Mouse (Mus musculus) lung, embryonic 15.5 days (tissue): ENCODE measurements around the gene Spcs3. TPM values are rescaled to one million over a fixed set of nuclear protein-coding genes. Genes with fewer than 3 reads are reported as not detected.
"Not testable (repeated sequence)": the region's sequence is repeated elsewhere in the genome, so short reads cannot be mapped to it uniquely, and the experiment has no call there.

Experiments
- ATAC-seq: fragments of 200-750 bp; cut with Nextera tagmentation; 2 replicates; pipeline ENCODE4 v1.8.0; 2017; ENCODE audit warnings: moderate number of reproducible peaks, borderline replicate concordance; ENCODE audit not compliant: low FRiP score, low TSS enrichment; ENCODE audit errors: extremely low read depth
- H3K27ac ChIP-seq: fragments of 300-500 bp; sonication (generic); 2 replicates; pipeline ENCODE4 v1.5.1; 2015; ENCODE audit warnings: moderate library complexity, mild to moderate bottlenecking, inconsistent platforms
- H3K27me3 ChIP-seq: fragments of 300-500 bp; sonication (generic); 2 replicates; pipeline ENCODE4 v1.6.1; 2015; ENCODE audit warnings: inconsistent platforms
- H3K36me3 ChIP-seq: fragments of 300-500 bp; sonication (generic); 2 replicates; pipeline ENCODE4 v1.6.1; 2015; ENCODE audit warnings: inconsistent platforms
- H3K4me1 ChIP-seq: fragments of 300-500 bp; sonication (generic); 2 replicates; pipeline ENCODE4 v1.6.1; 2015; ENCODE audit warnings: inconsistent platforms
- H3K4me2 ChIP-seq: fragments of 300-500 bp; sonication (generic); 2 replicates; pipeline ENCODE4 v1.6.1; 2015; ENCODE audit warnings: inconsistent platforms, mild to moderate bottlenecking, moderate library complexity
- H3K4me3 ChIP-seq: fragments of 300-500 bp; sonication (generic); 2 replicates; pipeline ENCODE4 v1.5.1; 2015; ENCODE audit warnings: mild to moderate bottlenecking, inconsistent platforms
- H3K9ac ChIP-seq: fragments of 300-500 bp; sonication (generic); 2 replicates; pipeline ENCODE4 v1.6.1; 2015; ENCODE audit warnings: inconsistent platforms
- H3K9me3 ChIP-seq: fragments of 300-500 bp; sonication (generic); 2 replicates; pipeline ENCODE4 v1.6.1; 2016; ENCODE audit warnings: inconsistent platforms
- WGBS: fragments of 180-500 bp; shearing (Covaris S2); methylation state at CpG from one replicate; pipeline ENCODE4 v1.1.7; 2015; 5-methylcytosine and 5-hydroxymethylcytosine counted together
- polyA plus RNA-seq: library from polyadenylated mRNA; unstranded; fragments of >200 nt; fragmentation: Nextera tagmentation; extraction: Ambion mirVana; gene quantifications from 2 replicates; pipeline ENCODE4 v1.2.1, GENCODE M21; 2015

The Spcs3 gene
- polyA plus RNA-seq, 1 experiment from 2014 or later: 93.0 TPM

DNA sequence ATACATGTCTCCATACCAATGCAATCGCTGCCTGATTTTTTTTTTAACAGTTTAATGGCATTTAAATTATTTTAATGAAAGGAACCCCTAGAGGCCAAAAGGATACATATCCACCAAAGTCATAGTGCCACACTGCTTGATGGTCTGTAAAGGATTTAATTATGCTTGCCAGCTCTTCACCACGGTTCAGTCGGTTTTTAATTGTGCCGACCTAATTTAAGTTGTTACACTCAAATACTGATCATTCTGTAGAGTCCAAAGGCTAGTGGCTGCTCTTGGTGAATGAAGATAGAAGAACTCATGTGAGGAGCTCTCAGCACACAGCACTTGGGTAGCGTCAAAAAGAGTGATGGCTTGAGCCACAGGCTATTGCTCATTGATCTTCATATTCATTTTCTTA, 5.4 kb upstream of the Spcs3 start:
- ATAC-seq: no peak
- Histone ChIP-seq H3K9ac (no peak overlapping the region), H3K4me1 (no peaks in the 10 kb centered on the region; the same call in 1 of the 2 replicates), H3K36me3 (no peaks in the 10 kb centered on the region), H3K27ac (no peak overlapping the region), H3K4me3 (no peak overlapping the region), H3K27me3 (no peaks in the 10 kb centered on the region), H3K9me3 (no peaks in the 10 kb centered on the region), H3K4me2 (no peak overlapping the region)
- 86% methylated on average over 5 of the region's 5 CpGs for WGBS

DNA sequence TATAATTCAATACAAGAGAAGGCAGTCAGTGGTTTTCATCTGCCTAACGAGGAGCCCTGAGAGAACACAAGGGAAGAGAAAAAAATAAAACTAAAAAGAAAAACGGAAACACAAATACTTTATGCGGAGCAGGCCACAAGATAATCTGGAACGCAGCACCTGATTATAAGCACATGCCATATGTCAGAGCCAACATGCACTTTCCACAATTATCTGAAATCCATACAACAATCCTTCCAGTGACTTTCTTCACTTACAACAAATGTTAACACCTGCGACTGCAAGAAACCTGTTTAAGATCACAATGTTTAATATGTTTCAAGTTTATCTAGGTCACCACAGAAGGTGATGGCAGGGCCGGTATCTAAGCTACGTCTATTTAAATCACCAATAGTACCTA, 1.2 kb downstream of the Spcs3 start:
- no peaks in the 10 kb centered on the region for H3K9me3 ChIP-seq
- WGBS: 28% methylated on average over 7 of the region's 7 CpGs
- no peak for ATAC-seq
- peak overlapping the region; percentile 89; the same call in 1 of the 2 replicates for H3K9ac ChIP-seq
- peak overlapping the region; percentile 65 for H3K4me2 ChIP-seq
- no peaks in the 10 kb centered on the region for H3K27me3 ChIP-seq
- no peak overlapping the region for H3K27ac ChIP-seq
- H3K4me1 ChIP-seq: peaks cover 12% of the 10 kb centered on the region
- peaks cover 12% of the 10 kb centered on the region; the same call in 1 of the 2 replicates for H3K36me3 ChIP-seq
- peak overlapping the region; percentile 97 for H3K4me3 ChIP-seq

DNA sequence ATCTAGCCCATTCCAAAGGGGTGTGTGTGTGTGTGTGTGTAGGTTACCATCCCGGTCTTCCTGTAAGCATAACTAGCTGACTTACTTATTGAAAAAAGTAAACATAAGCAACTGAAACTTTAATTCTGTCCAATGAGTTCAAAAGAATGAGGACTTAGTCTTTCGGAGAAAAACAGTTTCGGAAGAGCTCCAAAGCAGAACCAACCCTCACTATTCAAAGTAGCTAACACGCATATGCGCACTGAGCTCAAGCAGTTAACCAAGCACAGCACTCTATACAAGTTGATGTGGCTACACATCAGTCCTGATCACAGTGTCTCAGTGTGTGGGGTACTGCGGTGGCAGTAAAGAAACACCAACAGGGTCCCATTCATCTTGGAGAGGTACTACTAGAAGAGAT, 3.1 kb downstream of the Spcs3 start:
- Histone ChIP-seq H3K4me2 (no peak overlapping the region), H3K4me1 (peaks cover 12% of the 10 kb centered on the region), H3K9me3 (no peaks in the 10 kb centered on the region), H3K27ac (no peak overlapping the region), H3K4me3 (no peak overlapping the region), H3K36me3 (peaks cover 26% of the 10 kb centered on the region), H3K9ac (no peak overlapping the region), H3K27me3 (no peaks in the 10 kb centered on the region)
- no peak for ATAC-seq
- 93% methylated on average over 6 of the region's 6 CpGs for WGBS

DNA sequence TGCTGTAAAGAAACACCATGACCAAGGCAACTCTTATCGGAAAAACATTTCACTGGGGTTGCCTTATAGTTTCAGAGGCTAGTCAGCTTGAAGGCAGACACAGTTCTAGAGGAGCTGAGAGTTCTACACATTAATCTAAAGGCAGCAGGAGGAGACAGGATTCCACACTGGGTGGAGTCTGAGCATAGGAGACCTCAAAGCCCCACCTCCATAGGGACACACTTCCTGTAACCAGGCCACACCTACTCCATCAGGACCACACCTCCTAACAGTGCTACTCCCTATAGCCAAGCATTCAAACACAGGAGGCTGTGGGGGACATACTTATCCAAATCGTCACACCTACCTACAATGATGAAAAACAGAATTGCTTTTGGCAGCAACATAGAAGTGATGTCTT, 4.2 kb downstream of the Spcs3 start:
- no peaks in the 10 kb centered on the region for H3K9me3 ChIP-seq
- H3K4me1 ChIP-seq: peaks cover 12% of the 10 kb centered on the region
- WGBS: 92% methylated on average over 2 of the region's 2 CpGs
- H3K4me3 ChIP-seq: no peak overlapping the region
- no peaks in the 10 kb centered on the region for H3K27me3 ChIP-seq
- H3K4me2 ChIP-seq: no peak overlapping the region
- no peak for ATAC-seq
- H3K9ac ChIP-seq: no peak overlapping the region
- H3K27ac ChIP-seq: no peak overlapping the region
- H3K36me3 ChIP-seq: peaks cover 33% of the 10 kb centered on the region

DNA sequence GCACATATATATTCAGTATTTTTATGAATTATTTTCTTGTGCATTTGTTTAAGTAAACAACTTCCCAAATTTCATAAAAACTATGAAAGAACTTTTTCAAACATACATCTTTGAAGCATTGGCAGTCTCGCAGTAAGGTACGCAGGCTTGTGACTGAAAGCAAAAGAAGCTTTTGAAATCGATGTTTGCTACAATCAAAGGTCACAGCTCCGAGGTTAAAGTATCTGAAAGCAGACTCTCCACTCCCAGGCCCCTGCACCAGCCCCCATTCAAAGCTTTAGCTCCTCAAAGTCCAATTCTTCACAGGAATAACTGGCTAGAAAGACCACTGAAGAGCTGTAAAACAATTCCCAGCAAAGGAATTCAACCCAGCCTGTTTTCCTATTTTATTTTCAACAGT, 9.3 kb downstream of the Spcs3 start:
- 73% methylated on average over 4 of the region's 4 CpGs for WGBS
- H3K36me3 ChIP-seq: peaks cover 28% of the 10 kb centered on the region

DNA sequence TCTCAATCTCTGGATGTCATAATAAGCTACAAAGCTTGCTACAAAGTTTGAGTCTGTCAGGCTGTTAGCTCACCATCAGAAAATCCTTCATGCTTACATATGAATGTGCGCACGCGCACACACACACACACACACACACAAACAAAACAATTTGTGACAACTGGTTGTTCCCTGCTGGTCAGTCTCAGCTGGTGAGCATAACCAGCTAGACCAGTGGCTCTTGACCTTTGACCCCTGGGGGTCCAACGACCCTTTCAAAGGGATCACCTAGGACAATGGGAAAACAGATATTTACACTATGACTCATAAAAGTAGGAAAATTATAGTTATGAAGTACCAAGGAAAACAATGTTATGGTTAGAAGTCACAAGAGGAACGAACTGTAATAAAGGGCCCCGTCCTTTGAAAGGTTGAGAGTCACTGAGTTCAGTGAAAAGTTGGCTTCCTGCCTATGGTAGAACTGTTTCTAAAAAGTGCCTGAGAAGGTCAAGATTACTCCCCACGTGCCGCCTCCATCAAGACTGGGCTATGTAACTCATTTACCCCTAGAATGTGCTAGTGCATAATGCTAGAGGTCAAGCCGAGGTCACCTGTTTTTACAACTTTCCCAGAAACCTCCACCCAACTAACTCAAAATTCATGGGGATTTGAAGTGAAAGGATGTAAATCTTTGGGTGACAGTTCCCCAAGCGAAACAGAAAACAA, 10.9 kb downstream of the Spcs3 start:
- Histone ChIP-seq H3K9me3 (no peaks in the 10 kb centered on the region), H3K4me2 (no peak overlapping the region), H3K4me1 (no peaks in the 10 kb centered on the region), H3K27ac (no peak overlapping the region), H3K36me3 (peaks cover 25% of the 10 kb centered on the region), H3K4me3 (no peak overlapping the region), H3K27me3 (no peaks in the 10 kb centered on the region), H3K9ac (no peak overlapping the region)
- ATAC-seq: no peak
- 69% methylated on average over 10 of the region's 10 CpGs for WGBS

More for the DNA sequence above, 9.3 kb downstream of the Spcs3 start:
- Histone ChIP-seq H3K4me2 (no peak overlapping the region), H3K27ac (no peak overlapping the region), H3K4me3 (no peak overlapping the region), H3K27me3 (no peaks in the 10 kb centered on the region), H3K9me3 (no peaks in the 10 kb centered on the region), H3K9ac (no peak overlapping the region), H3K4me1 (no peaks in the 10 kb centered on the region)
- no peak for ATAC-seq

DNA sequence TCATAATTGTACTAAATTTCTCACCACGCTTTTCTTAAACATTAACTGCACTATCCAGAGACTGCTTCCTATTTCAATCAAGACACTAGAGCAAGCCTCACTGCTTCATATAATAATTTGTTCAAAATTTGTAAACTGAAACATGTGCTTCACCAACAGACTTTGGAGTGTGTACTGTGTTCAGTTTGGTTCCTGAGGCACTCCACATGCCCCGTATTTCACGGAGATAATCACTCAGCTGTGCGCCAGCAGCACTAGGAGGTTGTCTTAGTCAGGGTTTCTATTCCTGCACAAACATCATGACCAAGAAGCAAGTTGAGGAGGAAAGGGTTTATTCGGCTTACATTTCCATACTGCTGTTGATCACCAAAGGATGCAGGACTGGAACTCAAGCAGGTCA, 17.6 kb downstream of the Spcs3 start:
- not testable (repeated sequence) for H3K9ac ChIP-seq, H3K27ac ChIP-seq, H3K27me3 ChIP-seq, ATAC-seq, H3K36me3 ChIP-seq, H3K4me3 ChIP-seq, H3K9me3 ChIP-seq, H3K4me1 ChIP-seq, H3K4me2 ChIP-seq
- 82% methylated on average over 5 of the region's 5 CpGs for WGBS

DNA sequence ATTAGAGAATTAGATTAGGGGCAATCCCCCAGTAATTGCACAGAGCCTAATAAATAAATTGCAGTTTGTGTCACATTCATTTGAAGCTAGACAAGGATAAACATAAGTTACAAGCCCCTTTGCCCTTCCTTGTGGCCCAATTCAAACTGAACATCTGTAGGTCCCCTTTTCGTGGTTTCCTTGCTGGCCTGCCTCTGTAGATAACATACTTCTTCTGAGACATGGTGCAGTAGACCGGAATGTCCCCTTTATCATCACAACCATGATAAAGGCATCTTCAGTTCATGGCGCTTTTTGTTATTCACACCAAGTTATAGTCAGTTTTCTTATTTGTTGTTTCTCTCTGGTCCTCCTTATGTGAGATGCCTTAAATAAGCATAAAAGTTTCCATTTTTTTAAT, 18.0 kb downstream of the Spcs3 start:
- no peak overlapping the region for H3K27ac ChIP-seq
- H3K27me3 ChIP-seq: no peaks in the 10 kb centered on the region
- H3K4me1 ChIP-seq: 0 out of 2 replicates have a peak, but pooled peaks cover 4% of the 10 kb centered on the region
- 67% methylated on average over 3 of the region's 3 CpGs for WGBS
- ATAC-seq: no peak
- H3K9ac ChIP-seq: no peak overlapping the region
- no peak overlapping the region for H3K4me3 ChIP-seq
- no peaks in the 10 kb centered on the region for H3K36me3 ChIP-seq
- H3K4me2 ChIP-seq: no peak overlapping the region
- no peaks in the 10 kb centered on the region for H3K9me3 ChIP-seq

DNA sequence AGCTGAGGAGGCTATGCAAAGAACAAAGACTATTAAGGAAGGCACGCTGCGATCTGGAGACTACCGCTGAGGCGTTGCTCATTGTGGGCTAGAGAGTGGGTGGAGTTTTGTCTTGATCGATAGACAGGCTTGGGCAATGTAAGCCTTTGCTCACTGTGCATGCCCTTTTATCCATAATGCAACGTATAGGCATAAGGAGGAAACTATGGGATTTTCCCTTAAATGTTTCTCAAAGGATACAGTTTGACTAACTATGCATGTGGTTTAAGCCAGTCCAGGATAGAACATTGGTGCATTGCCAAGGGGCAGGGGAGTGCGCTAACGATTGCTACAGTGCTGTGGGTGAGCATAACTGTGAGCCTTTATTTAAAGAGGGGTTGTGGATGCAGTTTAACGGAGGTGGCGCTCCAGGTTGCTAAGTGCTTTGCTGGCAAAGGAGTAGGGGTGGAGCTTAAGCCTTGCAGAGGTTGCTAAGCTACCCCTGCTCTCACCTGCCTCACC, 20.5 kb downstream of the Spcs3 start:
- 0 out of 2 replicates have a peak, but pooled peaks cover 4% of the 10 kb centered on the region for H3K4me1 ChIP-seq
- peak overlapping the region; percentile 52 for H3K4me2 ChIP-seq
- no peaks in the 10 kb centered on the region for H3K36me3 ChIP-seq
- ATAC-seq: peak; percentile 68; the same call in 1 of the 2 replicates
- H3K27me3 ChIP-seq: no peaks in the 10 kb centered on the region
- WGBS: 2% methylated on average over 10 of the region's 10 CpGs
- H3K9ac ChIP-seq: no peak overlapping the region
- H3K9me3 ChIP-seq: no peaks in the 10 kb centered on the region
- no peak overlapping the region for H3K27ac ChIP-seq
- peak overlapping the region; percentile 20; the same call in 1 of the 2 replicates for H3K4me3 ChIP-seq

DNA sequence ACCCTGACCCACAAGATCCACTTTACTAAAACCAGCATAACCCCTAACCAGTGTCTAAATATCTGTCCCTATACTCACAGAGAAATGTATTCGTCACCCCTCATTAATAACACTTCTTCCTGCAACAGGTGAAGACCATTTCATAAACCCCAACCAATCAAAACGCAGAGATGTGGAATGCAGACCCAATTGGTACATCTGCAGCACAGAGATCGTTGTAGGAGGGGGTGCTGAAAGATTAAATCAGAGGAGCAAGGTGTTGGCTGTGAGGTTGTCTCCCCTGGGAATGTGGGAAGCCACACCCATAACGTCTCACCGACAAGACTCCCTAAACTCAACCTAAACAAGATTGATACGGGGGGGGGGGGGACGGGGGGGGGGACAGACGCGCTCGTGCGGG, 21.0 kb downstream of the Spcs3 start:
- no peak overlapping the region for H3K4me3 ChIP-seq
- 7% methylated on average over 8 of the region's 11 CpGs for WGBS
- 0 out of 2 replicates have a peak, but pooled peaks have one; percentile 9 for ATAC-seq
- no peaks in the 10 kb centered on the region for H3K36me3 ChIP-seq
- H3K9ac ChIP-seq: no peak overlapping the region
- H3K9me3 ChIP-seq: no peaks in the 10 kb centered on the region
- 0 out of 2 replicates have a peak, but pooled peaks cover 4% of the 10 kb centered on the region for H3K4me1 ChIP-seq
- no peaks in the 10 kb centered on the region for H3K27me3 ChIP-seq
- H3K27ac ChIP-seq: no peak overlapping the region
- peak overlapping the region; percentile 52 for H3K4me2 ChIP-seq

DNA sequence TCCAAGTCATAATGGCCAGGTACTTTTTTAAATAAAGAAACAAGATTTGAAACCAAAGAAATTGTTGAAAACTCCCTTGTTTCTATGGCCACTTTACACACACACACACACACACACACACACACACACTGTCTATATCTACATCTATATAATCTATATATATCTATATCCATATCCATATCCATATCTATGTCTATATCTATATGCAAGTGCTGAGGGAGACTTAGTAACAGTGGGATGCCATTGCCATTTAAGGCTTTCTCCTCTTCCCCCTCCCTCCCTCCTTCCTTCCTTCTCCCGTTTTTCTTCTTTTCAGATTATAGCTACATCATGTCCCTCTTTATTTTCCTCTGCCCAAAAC, 21.7 kb downstream of the Spcs3 start:
- H3K9me3 ChIP-seq: no peaks in the 10 kb centered on the region
- H3K27me3 ChIP-seq: no peaks in the 10 kb centered on the region
- H3K9ac ChIP-seq: no peak overlapping the region
- no peak overlapping the region for H3K4me2 ChIP-seq
- no peak overlapping the region for H3K4me3 ChIP-seq
- H3K4me1 ChIP-seq: 0 out of 2 replicates have a peak, but pooled peaks cover 4% of the 10 kb centered on the region
- WGBS: 18% methylated on average over 1 of the region's 1 CpGs
- H3K27ac ChIP-seq: no peak overlapping the region
- no peak for ATAC-seq
- H3K36me3 ChIP-seq: no peaks in the 10 kb centered on the region

DNA sequence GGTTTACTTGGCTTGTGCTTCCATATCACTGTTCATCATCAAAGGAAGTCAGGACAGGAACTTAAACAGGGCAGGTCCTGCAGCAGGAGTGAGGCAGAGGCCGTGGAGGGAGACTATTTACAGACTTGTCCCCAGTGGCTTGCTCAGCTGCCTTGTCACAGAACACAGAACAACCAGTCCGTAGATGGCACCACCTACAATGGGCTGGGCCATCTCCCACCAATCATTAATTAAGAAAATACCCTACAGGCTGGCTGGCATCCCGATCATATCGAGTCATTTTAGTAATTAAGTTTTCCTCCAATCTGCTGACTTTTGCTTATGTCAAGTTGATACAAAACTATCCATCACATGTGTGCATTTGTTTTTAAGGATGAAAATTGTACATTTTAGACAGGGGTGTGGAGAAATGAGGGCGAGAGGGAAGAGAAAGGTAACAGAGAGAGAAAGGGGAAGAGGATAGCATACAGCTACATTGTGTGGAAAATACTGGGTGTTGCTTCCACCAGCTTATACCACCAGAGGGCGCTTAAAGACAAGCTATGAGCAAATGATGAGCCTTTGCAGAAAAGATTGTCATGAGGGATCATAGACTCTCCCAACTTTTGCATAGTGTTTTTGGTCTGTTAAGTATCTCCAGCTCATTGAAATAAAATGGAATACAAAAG, 22.2 kb downstream of the Spcs3 start:
- no peaks in the 10 kb centered on the region for H3K36me3 ChIP-seq
- no peak overlapping the region for H3K9ac ChIP-seq
- no peak overlapping the region for H3K4me2 ChIP-seq
- H3K9me3 ChIP-seq: no peaks in the 10 kb centered on the region
- H3K27me3 ChIP-seq: no peaks in the 10 kb centered on the region
- WGBS: 33% methylated on average over 6 of the region's 6 CpGs
- H3K4me1 ChIP-seq: 0 out of 2 replicates have a peak, but pooled peaks cover 4% of the 10 kb centered on the region
- ATAC-seq: peak; percentile 66; the same call in 1 of the 2 replicates
- no peak overlapping the region for H3K4me3 ChIP-seq
- no peak overlapping the region for H3K27ac ChIP-seq
